Mouse (Mus musculus): Measurements from ENCODE around the gene Vax2. TPM values are rescaled to one million over a fixed set of nuclear protein-coding genes. Genes with fewer than 3 reads are reported as not detected.

The Vax2 gene
- polyA plus RNA-seq, 1 experiment from 2014 or later, result not detected

- no peaks in the 10 kb centered on the region for H3K4me1 ChIP-seq (ENCODE audit: control insufficient read depth, low read depth, low read length)
- ATAC-seq (ENCODE audit: low read depth), result no peak
- WGBS (ENCODE audit: insufficient replicate concordance), result 6% methylated on average over 3 of the region's 3 CpGs
Observed at GRCm38 (mm10) chr6:83695731-83696130, 15.3 kb upstream of the Vax2 start.

GRCm38 (mm10) chr6:83696684-83697083 lies 14.4 kb upstream of the Vax2 start:
- ATAC-seq (ENCODE audit: low read depth), result no peak

More at GRCm38 (mm10) chr6:83695731-83696130, 15.3 kb upstream of the Vax2 start:
- H3K4me3 ChIP-seq (ENCODE audit: low read depth, low read length), result no peak overlapping the region
- no peaks in the 10 kb centered on the region for H3K9me3 ChIP-seq (replicated peaks; ENCODE audit: control insufficient read depth, low read length)
- H3K27ac ChIP-seq (ENCODE audit: low read length), result no peak overlapping the region
- H3K36me3 ChIP-seq (ENCODE audit: control insufficient read depth, insufficient read depth), result no peaks in the 10 kb centered on the region
- H3K27me3 ChIP-seq (ENCODE audit: control insufficient read depth, insufficient read depth, low read depth, low read length), result peaks cover 87% of the 10 kb centered on the region
- no peak overlapping the region for H3K9ac ChIP-seq (ENCODE audit: low read depth, low read length)
- H3K4me2 ChIP-seq (ENCODE audit: low read depth, low read length), result no peak overlapping the region

GRCm38 (mm10) chr6:83697932-83698331 lies 13.1 kb upstream of the Vax2 start:
- Histone ChIP-seq H3K27me3 (ENCODE audit: control insufficient read depth, insufficient read depth, low read depth, low read length) (peaks cover 90% of the 10 kb centered on the region), H3K27ac (ENCODE audit: low read length) (no peak overlapping the region), H3K36me3 (ENCODE audit: control insufficient read depth, insufficient read depth) (no peaks in the 10 kb centered on the region), H3K4me3 (ENCODE audit: low read depth, low read length) (no peak overlapping the region), H3K9ac (ENCODE audit: low read depth, low read length) (no peak overlapping the region), H3K9me3 (replicated peaks; ENCODE audit: control insufficient read depth, low read length) (no peaks in the 10 kb centered on the region), H3K4me1 (ENCODE audit: control insufficient read depth, low read depth, low read length) (no peaks in the 10 kb centered on the region), H3K4me2 (ENCODE audit: low read depth, low read length) (no peak overlapping the region)
- ATAC-seq (ENCODE audit: low read depth), result no peak
- WGBS (ENCODE audit: insufficient replicate concordance), result 6% methylated on average over 8 of the region's 8 CpGs

More at GRCm38 (mm10) chr6:83696684-83697083, 14.4 kb upstream of the Vax2 start:
- Histone ChIP-seq H3K9ac (ENCODE audit: low read depth, low read length) (no peak overlapping the region), H3K4me2 (ENCODE audit: low read depth, low read length) (no peak overlapping the region), H3K36me3 (ENCODE audit: control insufficient read depth, insufficient read depth) (no peaks in the 10 kb centered on the region), H3K27me3 (ENCODE audit: control insufficient read depth, insufficient read depth, low read depth, low read length) (peaks cover 90% of the 10 kb centered on the region), H3K9me3 (replicated peaks; ENCODE audit: control insufficient read depth, low read length) (no peaks in the 10 kb centered on the region), H3K4me3 (ENCODE audit: low read depth, low read length) (no peak overlapping the region), H3K27ac (ENCODE audit: low read length) (no peak overlapping the region), H3K4me1 (ENCODE audit: control insufficient read depth, low read depth, low read length) (no peaks in the 10 kb centered on the region)
- WGBS (ENCODE audit: insufficient replicate concordance), result 0% methylated on average over 7 of the region's 7 CpGs

GRCm38 (mm10) chr6:83699971-83700370 lies 11.1 kb upstream of the Vax2 start:
- H3K9me3 ChIP-seq (replicated peaks; ENCODE audit: control insufficient read depth, low read length), result no peaks in the 10 kb centered on the region
- 2% methylated on average over 5 of the region's 5 CpGs for WGBS (ENCODE audit: insufficient replicate concordance)
- ATAC-seq (ENCODE audit: low read depth), result no peak

GRCm38 (mm10) chr6:83701001-83701400 lies 10.1 kb upstream of the Vax2 start:
- Histone ChIP-seq H3K27ac (ENCODE audit: low read length) (no peak overlapping the region), H3K4me2 (ENCODE audit: low read depth, low read length) (no peak overlapping the region), H3K9me3 (replicated peaks; ENCODE audit: control insufficient read depth, low read length) (no peaks in the 10 kb centered on the region), H3K36me3 (ENCODE audit: control insufficient read depth, insufficient read depth) (no peaks in the 10 kb centered on the region), H3K4me3 (ENCODE audit: low read depth, low read length) (no peak overlapping the region), H3K9ac (ENCODE audit: low read depth, low read length) (no peak overlapping the region), H3K4me1 (ENCODE audit: control insufficient read depth, low read depth, low read length) (no peaks in the 10 kb centered on the region), H3K27me3 (ENCODE audit: control insufficient read depth, insufficient read depth, low read depth, low read length) (peaks cover 92% of the 10 kb centered on the region)
- 2% methylated on average over 11 of the region's 11 CpGs for WGBS (ENCODE audit: insufficient replicate concordance)
- ATAC-seq (ENCODE audit: low read depth), result no peak

More at GRCm38 (mm10) chr6:83699971-83700370, 11.1 kb upstream of the Vax2 start:
- Histone ChIP-seq H3K4me1 (ENCODE audit: control insufficient read depth, low read depth, low read length) (no peaks in the 10 kb centered on the region), H3K36me3 (ENCODE audit: control insufficient read depth, insufficient read depth) (no peaks in the 10 kb centered on the region), H3K4me3 (ENCODE audit: low read depth, low read length) (no peak overlapping the region), H3K9ac (ENCODE audit: low read depth, low read length) (no peak overlapping the region), H3K27me3 (ENCODE audit: control insufficient read depth, insufficient read depth, low read depth, low read length) (peaks cover 90% of the 10 kb centered on the region), H3K4me2 (ENCODE audit: low read depth, low read length) (no peak overlapping the region), H3K27ac (ENCODE audit: low read length) (no peak overlapping the region)

GRCm38 (mm10) chr6:83702146-83702999 lies 8.7 kb upstream of the Vax2 start:
- ATAC-seq (ENCODE audit: low read depth), result no peak
- 1% methylated on average over 53 of the region's 53 CpGs for WGBS (ENCODE audit: insufficient replicate concordance)
- Histone ChIP-seq H3K4me1 (ENCODE audit: control insufficient read depth, low read depth, low read length) (no peaks in the 10 kb centered on the region), H3K9ac (ENCODE audit: low read depth, low read length) (no peak overlapping the region), H3K27ac (ENCODE audit: low read length) (no peak overlapping the region), H3K27me3 (ENCODE audit: control insufficient read depth, insufficient read depth, low read depth, low read length) (peaks cover 92% of the 10 kb centered on the region), H3K4me3 (ENCODE audit: low read depth, low read length) (no peak overlapping the region), H3K4me2 (ENCODE audit: low read depth, low read length) (no peak overlapping the region), H3K9me3 (replicated peaks; ENCODE audit: control insufficient read depth, low read length) (no peaks in the 10 kb centered on the region), H3K36me3 (ENCODE audit: control insufficient read depth, insufficient read depth) (no peaks in the 10 kb centered on the region)

GRCm38 (mm10) chr6:83703000-83703721 lies 7.9 kb upstream of the Vax2 start:
- H3K27me3 ChIP-seq (ENCODE audit: control insufficient read depth, insufficient read depth, low read depth, low read length), result peaks cover 92% of the 10 kb centered on the region

GRCm38 (mm10) chr6:83703722-83704078 lies 7.4 kb upstream of the Vax2 start:
- Histone ChIP-seq H3K4me1 (ENCODE audit: control insufficient read depth, low read depth, low read length) (no peaks in the 10 kb centered on the region), H3K4me2 (ENCODE audit: low read depth, low read length) (no peak overlapping the region), H3K9ac (ENCODE audit: low read depth, low read length) (no peak overlapping the region), H3K27me3 (ENCODE audit: control insufficient read depth, insufficient read depth, low read depth, low read length) (peaks cover 92% of the 10 kb centered on the region), H3K36me3 (ENCODE audit: control insufficient read depth, insufficient read depth) (no peaks in the 10 kb centered on the region), H3K27ac (ENCODE audit: low read length) (no peak overlapping the region), H3K9me3 (replicated peaks; ENCODE audit: control insufficient read depth, low read length) (no peaks in the 10 kb centered on the region), H3K4me3 (ENCODE audit: low read depth, low read length) (no peak overlapping the region)
- ATAC-seq (ENCODE audit: low read depth), result no peak
- 2% methylated on average over 10 of the region's 10 CpGs for WGBS (ENCODE audit: insufficient replicate concordance)

More at GRCm38 (mm10) chr6:83703000-83703721, 7.9 kb upstream of the Vax2 start:
- Histone ChIP-seq H3K27ac (ENCODE audit: low read length) (no peak overlapping the region), H3K4me1 (ENCODE audit: control insufficient read depth, low read depth, low read length) (no peaks in the 10 kb centered on the region), H3K9ac (ENCODE audit: low read depth, low read length) (no peak overlapping the region), H3K4me3 (ENCODE audit: low read depth, low read length) (no peak overlapping the region), H3K9me3 (replicated peaks; ENCODE audit: control insufficient read depth, low read length) (no peaks in the 10 kb centered on the region), H3K4me2 (ENCODE audit: low read depth, low read length) (no peak overlapping the region), H3K36me3 (ENCODE audit: control insufficient read depth, insufficient read depth) (no peaks in the 10 kb centered on the region)
- ATAC-seq (ENCODE audit: low read depth), result no peak
- 2% methylated on average over 27 of the region's 27 CpGs for WGBS (ENCODE audit: insufficient replicate concordance)

GRCm38 (mm10) chr6:83704294-83704693 lies 6.8 kb upstream of the Vax2 start:
- Histone ChIP-seq H3K4me2 (ENCODE audit: low read depth, low read length) (no peak overlapping the region), H3K4me1 (ENCODE audit: control insufficient read depth, low read depth, low read length) (no peaks in the 10 kb centered on the region), H3K9me3 (replicated peaks; ENCODE audit: control insufficient read depth, low read length) (no peaks in the 10 kb centered on the region), H3K9ac (ENCODE audit: low read depth, low read length) (no peak overlapping the region), H3K4me3 (ENCODE audit: low read depth, low read length) (no peak overlapping the region), H3K27me3 (ENCODE audit: control insufficient read depth, insufficient read depth, low read depth, low read length) (peaks cover 92% of the 10 kb centered on the region), H3K36me3 (ENCODE audit: control insufficient read depth, insufficient read depth) (no peaks in the 10 kb centered on the region), H3K27ac (ENCODE audit: low read length) (no peak overlapping the region)
- ATAC-seq (ENCODE audit: low read depth), result no peak
- 10% methylated on average over 1 of the region's 1 CpGs for WGBS (ENCODE audit: insufficient replicate concordance)

Measured in liver, embryonic 16.5 days (tissue).